In the genomic region with DNA sequence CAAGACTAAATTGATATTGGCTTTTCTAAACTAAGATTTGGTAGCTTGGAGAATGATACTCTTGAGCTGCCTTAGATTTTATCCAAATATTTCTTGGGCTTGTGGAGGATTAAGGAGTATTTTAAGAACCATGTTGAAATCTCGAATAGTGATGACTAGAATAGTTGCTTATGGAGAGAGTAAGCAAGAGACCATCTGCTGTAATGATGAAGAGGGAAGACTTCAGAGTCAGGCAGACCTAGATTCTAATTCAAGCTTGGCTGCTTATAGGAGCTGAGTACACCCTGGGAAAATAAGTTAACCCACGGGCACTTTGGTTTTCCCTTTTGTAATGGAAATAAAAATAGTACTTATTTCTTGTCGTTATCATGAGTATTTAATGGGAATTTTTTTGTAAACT, we compare ENCODE assay signal across 17 mouse cellular contexts.
DNase-seq lines count a peak whose midpoint lies in the region; ATAC-seq lines count a peak whose summit lies in the region.
"Had no signal": no experiment of that assay in that cellular context is flagged by ENCODE, and none has a peak within 500 bp of the region (broad histone marks: within the 10 kb centered on the region; RNA-seq: fewer than 3 reads in every experiment).

No protein-coding gene starts in this region.

- no peak for ATAC-seq in megakaryocyte, adult 5-6 weeks (ENCODE audit: poor library complexity, severe bottlenecking)
- ATAC-seq: forebrain, embryonic 13.5 days; forebrain, embryonic 15.5 days had no signal

- peak; percentile 11 to 39 for DNase-seq in frontal cortex, adult 2 months (ENCODE audit: extremely low spot score in 1 of 2, low spot score in 1 of 2)
- DNase-seq in frontal cortex, postnatal 14 days (ENCODE audit: low spot score in 2 of 2), result no peak
- DNase-seq in left cerebral cortex, adult 9 months (ENCODE audit: low spot score in 2 of 2), result peak; percentile 3 to 4
- DNase-seq in left cerebral cortex, postnatal 10 days (ENCODE audit: extremely low spot score in 1 of 2, low spot score in 2 of 2), result no peak
- peak; percentile 53 for DNase-seq in brain, adult 2 months (ENCODE audit: low read depth, low spot score)
- DNase-seq in telencephalon, adult 2 months (ENCODE audit: low read depth, low spot score), result peak; percentile 62
- DNase-seq: adrenal gland, adult 2 months; adrenal gland, postnatal 10 days; adrenal gland, postnatal 25 days; cerebellum, adult 11-12 months; cerebellum, adult 2 months; cerebellum, adult 9-10 months; cerebellum, postnatal 10 days; cerebellum, postnatal 25 days had no signal

- intact Hi-C loops in left cerebral cortex, postnatal 10 days (cut with DNase I), result no loop called here

Comparison
In these comparisons a context has a peak if more than half of its experiments do, and no peak if none do; other contexts are left out.
1. DNase-seq: peak in frontal cortex, adult 2 months (2 of 2), left cerebral cortex, adult 9 months (2 of 2), brain, adult 2 months (single experiment) and telencephalon, adult 2 months (single experiment); none in frontal cortex, postnatal 14 days (0 of 2) and left cerebral cortex, postnatal 10 days (0 of 2).